Mouse (Mus musculus) left cerebral cortex, adult 8-10 months (tissue): ENCODE measurements at regions not wholly inside any gene's neighbourhood (a gene's known extent, or its start where the extent isn't known, plus 50 kb on each side); places are given as distances from the start of the nearest gene placed in this dataset.

Source experiments
- DNase-seq, 2 experiments: peaks; one replicate each; pipeline ENCODE4 v3.0.0; 2022; ENCODE audit warnings: low spot score in 2 of 2

GRCm38 (mm10) chr14:116869996-116870395 is 55.1 kb upstream of the Gpc6 start:
- DNase-seq: no peak
